Mouse (Mus musculus): Measurements from ENCODE around the gene Rab44. TPM values are rescaled to one million over a fixed set of nuclear protein-coding genes. Genes with fewer than 3 reads are reported as not detected.

The Rab44 gene
- polyA plus RNA-seq, 1 experiment from 2014 or later = 0.26 TPM

DNA sequence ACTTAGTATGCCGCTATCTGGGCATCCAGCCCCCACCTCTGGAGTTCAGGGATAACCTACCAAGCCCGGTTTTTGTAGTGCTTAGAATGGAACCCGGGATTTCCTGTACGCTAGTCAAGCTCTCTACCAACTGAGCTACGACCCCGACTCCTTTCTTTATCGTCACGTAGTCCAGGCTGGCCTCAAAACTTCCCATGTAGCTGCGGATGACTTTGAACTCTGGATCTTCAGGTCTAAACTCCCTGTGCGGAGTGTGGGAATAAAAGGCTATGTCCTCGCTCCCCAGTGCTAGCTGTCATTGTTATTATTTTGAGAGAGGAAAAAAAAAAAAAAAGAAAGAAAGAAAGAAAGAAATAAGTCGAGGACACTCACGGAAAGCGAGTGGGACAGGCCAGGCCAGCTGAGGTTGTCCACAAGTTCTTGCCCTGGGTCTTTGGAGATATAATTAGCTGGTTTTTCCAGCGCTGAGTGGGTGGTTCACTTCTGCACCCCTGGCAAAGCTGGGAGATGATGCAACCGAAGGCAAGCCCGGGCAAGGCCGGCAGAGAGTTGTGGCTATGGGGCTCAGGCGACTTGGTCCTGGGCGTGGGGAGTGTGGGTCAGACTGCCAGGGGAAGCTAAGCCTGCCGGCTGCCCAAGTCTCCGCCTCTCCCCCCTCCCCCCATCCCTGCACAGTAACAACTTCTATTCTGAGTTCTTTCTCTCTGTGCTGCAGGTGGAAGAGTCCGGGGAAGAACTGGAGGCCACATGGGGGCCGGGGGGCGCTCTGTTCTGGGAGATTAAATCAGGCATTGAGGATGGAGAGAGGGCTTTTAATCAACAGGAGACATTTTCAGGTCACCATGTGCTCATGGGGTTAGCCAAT is 35.2 kb upstream of the Rab44 start:
- no peaks in the 10 kb centered on the region for H3K36me3 ChIP-seq
- 9% methylated on average over 25 of the region's 25 CpGs for WGBS
- H3K27ac ChIP-seq = peak overlapping the region; percentile 51; the same call in 1 of the 2 replicates
- peak overlapping the region; percentile 34 for H3K4me3 ChIP-seq
- peaks cover 56% of the 10 kb centered on the region for H3K27me3 ChIP-seq (ENCODE audit: low read depth, poor library complexity, severe bottlenecking)
- H3K4me1 ChIP-seq = peaks cover 31% of the 10 kb centered on the region
- peak; percentile 58 for DNase-seq (ENCODE audit: low spot score)
- H3K9me3 ChIP-seq (replicated peaks) = no peaks in the 10 kb centered on the region

- H3K4me3 ChIP-seq = peak overlapping the region; percentile 23
- no peaks in the 10 kb centered on the region for H3K9me3 ChIP-seq (replicated peaks)
- peaks cover 34% of the 10 kb centered on the region for H3K4me1 ChIP-seq
- peaks cover 57% of the 10 kb centered on the region for H3K27me3 ChIP-seq (ENCODE audit: low read depth, poor library complexity, severe bottlenecking)
- H3K36me3 ChIP-seq = no peaks in the 10 kb centered on the region
- 4% methylated on average over 23 of the region's 23 CpGs for WGBS
- 0 out of 2 replicates have a peak overlapping the region, but pooled peaks have one; percentile 27 for H3K27ac ChIP-seq
- peak; percentile 48 for DNase-seq (ENCODE audit: low spot score)
Measured at GRCm38 (mm10) chr17:29080758-29081617, 33.0 kb upstream of the Rab44 start.

DNA sequence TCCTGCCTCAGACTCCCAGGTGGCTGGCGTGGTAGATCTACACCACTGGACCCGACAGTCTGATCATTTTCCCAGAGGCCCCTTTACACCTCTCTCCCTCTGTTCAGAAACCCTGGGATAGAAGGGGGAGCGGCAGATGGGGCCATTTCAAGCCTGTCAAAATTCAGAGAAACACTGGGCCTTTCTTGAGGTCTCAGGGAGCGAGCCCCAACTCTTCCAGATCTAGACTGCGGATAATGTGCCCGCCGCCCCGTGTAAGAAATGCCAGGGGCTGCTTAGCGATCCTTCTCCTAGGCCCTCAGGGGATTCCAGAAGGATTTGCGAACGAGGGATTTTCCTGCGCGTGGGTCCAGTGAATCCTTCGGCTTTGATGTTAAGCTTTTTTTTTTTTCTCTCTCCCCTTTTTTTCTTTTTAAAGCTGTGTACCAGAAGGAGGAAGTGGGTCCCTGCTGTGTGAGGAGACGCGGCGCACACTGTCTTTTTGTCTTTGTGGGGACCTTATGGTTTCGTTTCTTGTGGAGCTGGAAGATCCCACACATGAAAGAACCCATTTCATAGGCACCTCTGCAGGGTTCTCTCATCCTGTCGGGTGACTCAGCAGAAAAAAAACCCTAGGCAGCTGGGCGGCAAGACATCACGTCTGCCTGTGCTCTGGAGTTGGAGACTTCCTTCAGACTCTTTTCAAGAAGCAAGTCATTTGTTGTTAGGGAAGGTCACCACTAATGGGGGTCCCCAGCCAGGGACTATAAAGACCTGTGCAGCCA is 32.1 kb upstream of the Rab44 start:
- H3K27me3 ChIP-seq (ENCODE audit: low read depth, poor library complexity, severe bottlenecking) = peaks cover 57% of the 10 kb centered on the region
- no peak for DNase-seq (ENCODE audit: low spot score)
- H3K9me3 ChIP-seq (replicated peaks) = no peaks in the 10 kb centered on the region
- WGBS = 6% methylated on average over 21 of the region's 21 CpGs
- 0 out of 2 replicates have a peak overlapping the region, but pooled peaks have one; percentile 27 for H3K27ac ChIP-seq
- no peaks in the 10 kb centered on the region for H3K36me3 ChIP-seq
- H3K4me3 ChIP-seq = peak overlapping the region; percentile 23; the same call in 1 of the 2 replicates
- peaks cover 34% of the 10 kb centered on the region for H3K4me1 ChIP-seq

DNA sequence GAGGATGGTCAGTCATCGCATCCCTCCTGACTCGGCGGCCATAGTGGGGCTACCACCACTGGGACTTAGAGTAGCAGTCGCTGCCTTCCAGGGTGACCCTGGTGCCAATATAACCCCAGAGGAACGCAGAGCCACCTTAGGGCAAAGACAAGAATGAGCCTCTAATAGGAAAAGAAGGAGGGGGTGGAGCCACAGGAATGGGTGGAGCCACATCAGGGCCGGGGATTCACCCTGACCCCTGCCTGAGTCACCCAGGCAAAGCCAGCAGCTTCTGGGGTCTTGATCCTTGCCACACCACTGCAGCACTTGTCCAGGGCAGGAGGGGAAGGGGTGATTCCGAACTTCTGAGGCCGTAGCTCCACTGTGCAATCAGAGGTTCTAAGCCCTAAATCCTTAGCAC is 30.4 kb upstream of the Rab44 start:
- WGBS = 90% methylated on average over 8 of the region's 8 CpGs
- no peaks in the 10 kb centered on the region for H3K36me3 ChIP-seq
- peaks cover 47% of the 10 kb centered on the region for H3K27me3 ChIP-seq (ENCODE audit: low read depth, poor library complexity, severe bottlenecking)
- no peak overlapping the region for H3K4me3 ChIP-seq
- H3K9me3 ChIP-seq (replicated peaks) = no peaks in the 10 kb centered on the region
- no peak overlapping the region for H3K27ac ChIP-seq
- peaks cover 26% of the 10 kb centered on the region for H3K4me1 ChIP-seq
- DNase-seq (ENCODE audit: low spot score) = no peak

DNA sequence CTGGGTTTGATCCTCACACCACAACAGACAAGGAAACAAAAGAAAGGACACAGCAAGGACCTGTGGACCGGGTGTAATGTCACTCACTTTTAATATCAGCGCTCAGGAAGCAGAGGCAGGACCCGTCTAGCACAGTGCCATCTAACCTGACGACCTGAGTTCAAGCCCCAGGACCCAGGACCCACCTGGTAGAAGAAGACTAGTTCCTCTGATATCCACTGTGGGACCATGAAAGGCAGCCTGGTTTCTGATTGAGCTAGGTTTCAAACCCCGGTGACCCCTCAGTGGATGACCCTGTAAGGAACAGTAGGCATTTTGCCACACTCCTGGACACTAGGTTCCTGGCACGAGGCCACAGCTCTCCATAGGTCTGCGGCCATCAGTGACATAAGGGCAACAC is 29.3 kb upstream of the Rab44 start:
- 93% methylated on average over 7 of the region's 7 CpGs for WGBS

GRCm38 (mm10) chr17:29085266-29085665 is 28.7 kb upstream of the Rab44 start:
- Histone ChIP-seq H3K27me3 (ENCODE audit: low read depth, poor library complexity, severe bottlenecking) (peaks cover 34% of the 10 kb centered on the region), H3K36me3 (no peaks in the 10 kb centered on the region), H3K4me1 (peaks cover 21% of the 10 kb centered on the region), H3K27ac (no peak overlapping the region), H3K9me3 (replicated peaks) (no peaks in the 10 kb centered on the region), H3K4me3 (no peak overlapping the region)
- no peak for DNase-seq (ENCODE audit: low spot score)
- whole genome bisulfite sequencing = 82% methylated on average over 10 of the region's 10 CpGs

More for the DNA sequence above, 29.3 kb upstream of the Rab44 start:
- Histone ChIP-seq H3K4me3 (no peak overlapping the region), H3K27ac (no peak overlapping the region), H3K9me3 (replicated peaks) (no peaks in the 10 kb centered on the region), H3K4me1 (peaks cover 21% of the 10 kb centered on the region), H3K27me3 (ENCODE audit: low read depth, poor library complexity, severe bottlenecking) (peaks cover 38% of the 10 kb centered on the region), H3K36me3 (no peaks in the 10 kb centered on the region)
- DNase-seq (ENCODE audit: low spot score) = no peak

- no peaks in the 10 kb centered on the region for H3K36me3 ChIP-seq
- no peak for DNase-seq (ENCODE audit: low spot score)
- WGBS = 82% methylated on average over 4 of the region's 4 CpGs
Measured at GRCm38 (mm10) chr17:29086916-29087315, 27.0 kb upstream of the Rab44 start.

GRCm38 (mm10) chr17:29090776-29091175 is 23.2 kb upstream of the Rab44 start, which contains the start of gene Cdkn1a:
Gene Cdkn1a, plus strand, starts transcription at chr17:29090976.
- Histone ChIP-seq H3K9me3 (replicated peaks) (no peaks in the 10 kb centered on the region), H3K27ac (no peak within 1 kb of the TSS), H3K4me1 (peaks cover 27% of the 10 kb centered on the region), H3K4me3 (no peak within 1 kb of the TSS), H3K27me3 (ENCODE audit: low read depth, poor library complexity, severe bottlenecking) (peaks cover 50% of the 10 kb centered on the region), H3K36me3 (no peaks in the 10 kb centered on the region)
- WGBS = 70% methylated on average over 3 of the region's 3 CpGs
- DNase-seq (ENCODE audit: low spot score) = no peak

More at GRCm38 (mm10) chr17:29086916-29087315, 27.0 kb upstream of the Rab44 start:
- H3K27ac ChIP-seq = no peak overlapping the region
- H3K4me3 ChIP-seq = no peak overlapping the region
- peaks cover 32% of the 10 kb centered on the region for H3K27me3 ChIP-seq (ENCODE audit: low read depth, poor library complexity, severe bottlenecking)
- no peaks in the 10 kb centered on the region for H3K9me3 ChIP-seq (replicated peaks)
- peaks cover 6% of the 10 kb centered on the region for H3K4me1 ChIP-seq

DNA sequence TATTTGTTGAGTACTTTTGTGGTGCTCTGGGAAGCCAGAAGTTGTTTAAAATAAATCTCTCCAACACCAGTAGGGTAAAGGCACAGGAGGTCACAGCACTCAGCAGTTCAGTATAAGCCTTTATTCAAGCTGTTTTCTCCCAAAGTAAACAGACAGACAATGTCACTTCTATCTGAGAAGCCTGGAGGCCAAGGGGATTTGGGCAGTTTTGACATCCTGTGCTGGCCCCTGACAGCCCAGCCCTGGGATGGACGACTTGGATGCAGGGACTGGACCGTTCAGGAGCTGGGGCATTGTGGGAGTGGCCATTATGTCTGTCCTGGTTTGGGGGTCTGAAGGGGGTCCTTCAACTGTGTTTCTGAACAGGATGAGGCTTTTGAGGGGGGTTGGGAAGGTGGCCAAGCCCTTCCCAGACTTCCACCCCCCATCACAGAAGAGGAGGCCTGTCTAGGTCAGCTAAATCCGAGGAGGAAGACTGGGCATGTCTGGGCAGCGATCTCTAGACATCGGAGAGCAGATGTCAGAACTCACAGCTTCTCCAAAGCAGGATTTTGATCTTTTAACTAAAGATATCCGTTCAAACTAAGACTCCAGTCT is 22.5 kb upstream of the Rab44 start:
- H3K27me3 ChIP-seq (ENCODE audit: low read depth, poor library complexity, severe bottlenecking) = peaks cover 57% of the 10 kb centered on the region
- no peaks in the 10 kb centered on the region for H3K9me3 ChIP-seq (replicated peaks)
- peaks cover 27% of the 10 kb centered on the region for H3K4me1 ChIP-seq
- DNase-seq (ENCODE audit: low spot score) = no peak
- no peak overlapping the region for H3K27ac ChIP-seq
- H3K4me3 ChIP-seq = no peak overlapping the region
- WGBS = 56% methylated on average over 6 of the region's 6 CpGs
- H3K36me3 ChIP-seq = no peaks in the 10 kb centered on the region

DNA sequence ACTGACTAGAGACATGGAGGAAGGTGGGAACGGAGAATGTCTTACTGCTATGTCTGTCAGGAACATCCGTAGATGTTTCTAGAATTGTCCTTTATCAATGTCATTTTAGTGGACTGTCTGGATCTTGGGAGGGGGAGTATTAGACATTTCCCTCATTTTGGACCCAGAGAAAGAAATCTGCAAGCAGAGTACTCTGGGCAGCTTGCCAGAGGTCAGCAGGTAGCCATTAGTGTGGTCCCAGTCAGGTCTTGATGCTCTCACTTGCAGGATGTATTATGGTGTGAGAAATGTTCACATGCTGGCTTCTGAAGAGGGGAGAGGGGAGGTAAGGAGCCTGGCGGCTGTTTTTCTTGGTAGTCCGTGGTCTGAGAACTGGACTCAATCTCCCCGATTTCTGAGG is 21.4 kb upstream of the Rab44 start:
- Histone ChIP-seq H3K27me3 (ENCODE audit: low read depth, poor library complexity, severe bottlenecking) (peaks cover 57% of the 10 kb centered on the region), H3K9me3 (replicated peaks) (no peaks in the 10 kb centered on the region), H3K36me3 (no peaks in the 10 kb centered on the region), H3K4me1 (peaks cover 27% of the 10 kb centered on the region), H3K27ac (no peak overlapping the region), H3K4me3 (no peak overlapping the region)
- DNase-seq (ENCODE audit: low spot score) = no peak
- WGBS = 64% methylated on average over 5 of the region's 5 CpGs

- Histone ChIP-seq H3K4me3 (peak overlapping the region; percentile 57), H3K36me3 (0 out of 2 replicates have a peak, but pooled peaks cover 2% of the 10 kb centered on the region), H3K9me3 (replicated peaks) (no peaks in the 10 kb centered on the region), H3K27ac (0 out of 2 replicates have a peak overlapping the region, but pooled peaks have one; percentile 82), H3K27me3 (ENCODE audit: low read depth, poor library complexity, severe bottlenecking) (peaks cover 57% of the 10 kb centered on the region), H3K4me1 (peaks cover 27% of the 10 kb centered on the region)
- peak; percentile 84 for DNase-seq (ENCODE audit: low spot score)
- WGBS = 8% methylated on average over 36 of the region's 36 CpGs
Measured at GRCm38 (mm10) chr17:29093110-29093952, 20.6 kb upstream of the Rab44 start.
